In genomic region chr8:89456517-89456916, GRCm38 (mm10) we compare ENCODE assay signal across 18 mouse cellular contexts.
"Had no signal": no experiment of that assay in that cellular context is flagged by ENCODE, and none has a peak within 500 bp of the region (broad histone marks: within the 10 kb centered on the region; RNA-seq: fewer than 3 reads in every experiment).

No protein-coding gene starts in this region.

- H3K4me2 ChIP-seq: limb, embryonic 12.5 days; limb, embryonic 15.5 days; lung, embryonic 15.5 days; midbrain, embryonic 13.5 days; neural tube, embryonic 13.5 days; stomach, embryonic 15.5 days had no signal

- DNase-seq: left cerebral cortex, postnatal 4 days; lung, adult 18-20 months; lung, postnatal 10 days; lung, postnatal 36 days; right cerebral cortex, postnatal 25 days; spleen, adult 18-20 months; thymus, postnatal 25 days had no signal

- H3K27me3 ChIP-seq: lung, embryonic 15.5 days; megakaryocyte, embryonic 14.5 days; midbrain, embryonic 13.5 days; neural tube, embryonic 13.5 days; stomach, embryonic 15.5 days had no signal

- H3K9me3 ChIP-seq: limb, embryonic 15.5 days; lung, embryonic 15.5 days; midbrain, embryonic 10.5 days; midbrain, embryonic 13.5 days; neural tube, embryonic 13.5 days; stomach, embryonic 15.5 days had no signal

- H3K27ac ChIP-seq: limb, embryonic 12.5 days; limb, embryonic 15.5 days; liver, embryonic 14.5 days; lung, embryonic 15.5 days; midbrain, embryonic 10.5 days; midbrain, embryonic 13.5 days; neural tube, embryonic 13.5 days; stomach, embryonic 15.5 days had no signal

- H3K4me1 ChIP-seq: lung, embryonic 15.5 days; megakaryocyte, embryonic 14.5 days; midbrain, embryonic 10.5 days; midbrain, embryonic 13.5 days; stomach, embryonic 15.5 days had no signal

- H3K4me3 ChIP-seq: limb, embryonic 12.5 days; limb, embryonic 15.5 days; lung, embryonic 15.5 days; megakaryocyte, embryonic 14.5 days; midbrain, embryonic 10.5 days; midbrain, embryonic 13.5 days; myocyte; neural tube, embryonic 13.5 days; stomach, embryonic 15.5 days had no signal

- H3K9ac ChIP-seq: limb, embryonic 12.5 days; limb, embryonic 15.5 days; liver, embryonic 14.5 days; lung, embryonic 15.5 days; midbrain, embryonic 13.5 days; neural tube, embryonic 13.5 days; stomach, embryonic 15.5 days had no signal

- ATAC-seq: midbrain, embryonic 13.5 days; midbrain, embryonic 16.5 days had no signal

- H3K36me3 ChIP-seq: limb, embryonic 12.5 days; limb, embryonic 15.5 days; lung, embryonic 15.5 days; midbrain, embryonic 10.5 days; midbrain, embryonic 13.5 days; neural tube, embryonic 13.5 days; stomach, embryonic 15.5 days had no signal
